Mouse (Mus musculus): Measurements from ENCODE around the gene Mmrn1. TPM values are rescaled to one million over a fixed set of nuclear protein-coding genes. Genes with fewer than 3 reads are reported as not detected.
"Not testable (repeated sequence)": the region's sequence is repeated elsewhere in the genome, so short reads cannot be mapped to it uniquely, and the experiment has no call there.

The Mmrn1 gene
- polyA plus RNA-seq (2011; ENCODE audit: insufficient read depth, insufficient read length, low read depth, missing spikeins): not detected in 2 replicates

DNA sequence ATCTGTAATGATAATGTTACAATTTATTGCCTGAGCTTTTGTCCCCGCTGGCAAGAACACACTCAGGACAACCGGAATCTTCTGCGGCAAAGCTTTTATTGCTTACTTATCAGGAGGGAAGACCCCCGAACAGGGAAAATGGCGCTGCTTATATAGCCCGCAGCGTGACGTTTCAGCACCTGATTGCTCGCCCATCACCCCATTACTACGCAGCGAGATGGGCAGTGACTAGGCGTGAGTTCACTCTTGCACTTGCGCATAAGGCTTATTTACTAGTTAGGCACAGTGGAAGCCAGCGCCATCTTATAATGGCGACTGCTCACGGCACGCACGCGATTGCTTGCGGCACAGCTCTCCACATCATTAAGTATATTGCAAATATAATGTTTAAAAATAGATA, at the start of gene Mmrn1:
Gene Mmrn1 (plus strand): TSS at position 301 of the 400 bp plus-strand sequence.
- not testable (repeated sequence) for H3K9me3 ChIP-seq (replicated peaks; ENCODE audit: control insufficient read depth, insufficient read depth, low read length, poor library complexity, severe bottlenecking); H3K4me3 ChIP-seq (ENCODE audit: low read depth, low read length); H3K9ac ChIP-seq (ENCODE audit: low read depth, poor library complexity, severe bottlenecking); H3K4me1 ChIP-seq (ENCODE audit: control insufficient read depth, insufficient read depth, low read length); H3K27me3 ChIP-seq (ENCODE audit: control insufficient read depth, insufficient read depth, low read length, poor library complexity, severe bottlenecking); H3K27ac ChIP-seq (ENCODE audit: insufficient read depth, low read length); H3K36me3 ChIP-seq (ENCODE audit: control insufficient read depth, insufficient read depth, low read length, poor library complexity, severe bottlenecking)

- Histone ChIP-seq H3K4me1 (ENCODE audit: control insufficient read depth, insufficient read depth, low read length) (no peaks in the 10 kb centered on the region), H3K4me3 (ENCODE audit: low read depth, low read length) (no peak overlapping the region), H3K9me3 (replicated peaks; ENCODE audit: control insufficient read depth, insufficient read depth, low read length, poor library complexity, severe bottlenecking) (0 out of 2 replicates have a peak, but pooled peaks cover 7% of the 10 kb centered on the region), H3K27ac (ENCODE audit: insufficient read depth, low read length) (no peak overlapping the region), H3K36me3 (ENCODE audit: control insufficient read depth, insufficient read depth, low read length, poor library complexity, severe bottlenecking) (no peaks in the 10 kb centered on the region), H3K27me3 (ENCODE audit: control insufficient read depth, insufficient read depth, low read length, poor library complexity, severe bottlenecking) (no peaks in the 10 kb centered on the region), H3K9ac (ENCODE audit: low read depth, poor library complexity, severe bottlenecking) (no peak overlapping the region)
- TF ChIP-seq POLR2A (IDR thresholded peaks at IDR 0.05; ENCODE audit: insufficient read depth, low read length) (no peak), CTCF (IDR thresholded peaks at IDR 0.05; ENCODE audit: low read depth, low read length) (no peak), EP300 (IDR thresholded peaks at IDR 0.05; ENCODE audit: insufficient read depth, low read depth, low read length) (no peak)
These were observed 44.4 kb upstream of the Mmrn1 start for GRCm38 (mm10) chr6:60880362-60880761.

DNA sequence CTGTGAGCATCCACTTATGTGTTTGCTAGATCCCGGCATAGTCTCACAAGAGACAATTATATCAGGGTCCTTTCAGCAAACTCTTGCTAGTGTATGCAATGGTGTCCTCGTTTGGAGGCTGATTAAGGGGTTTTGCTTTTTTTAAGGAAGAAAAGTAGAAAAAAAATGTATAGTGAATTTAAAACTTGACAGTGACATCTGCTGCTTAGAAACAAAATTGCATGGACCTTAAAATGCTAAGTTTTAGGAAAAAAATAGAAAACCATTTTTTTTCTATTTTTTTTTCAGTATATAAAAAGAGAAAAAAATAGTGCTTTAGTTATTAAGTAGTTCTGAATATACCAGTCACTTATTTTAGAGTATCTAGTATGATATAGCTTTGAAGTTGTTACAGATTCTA, 43.2 kb upstream of the Mmrn1 start:
- no peak overlapping the region for H3K4me3 ChIP-seq (ENCODE audit: low read depth, low read length)
- H3K27ac ChIP-seq (ENCODE audit: insufficient read depth, low read length): no peak overlapping the region
- TF ChIP-seq POLR2A (IDR thresholded peaks at IDR 0.05; ENCODE audit: insufficient read depth, low read length) (no peak), EP300 (IDR thresholded peaks at IDR 0.05; ENCODE audit: insufficient read depth, low read depth, low read length) (no peak), CTCF (IDR thresholded peaks at IDR 0.05; ENCODE audit: low read depth, low read length) (no peak)
- H3K9ac ChIP-seq (ENCODE audit: low read depth, poor library complexity, severe bottlenecking): no peak overlapping the region
- H3K27me3 ChIP-seq (ENCODE audit: control insufficient read depth, insufficient read depth, low read length, poor library complexity, severe bottlenecking): no peaks in the 10 kb centered on the region
- 0 out of 2 replicates have a peak, but pooled peaks cover 7% of the 10 kb centered on the region for H3K9me3 ChIP-seq (replicated peaks; ENCODE audit: control insufficient read depth, insufficient read depth, low read length, poor library complexity, severe bottlenecking)
- no peaks in the 10 kb centered on the region for H3K36me3 ChIP-seq (ENCODE audit: control insufficient read depth, insufficient read depth, low read length, poor library complexity, severe bottlenecking)
- no peaks in the 10 kb centered on the region for H3K4me1 ChIP-seq (ENCODE audit: control insufficient read depth, insufficient read depth, low read length)

DNA sequence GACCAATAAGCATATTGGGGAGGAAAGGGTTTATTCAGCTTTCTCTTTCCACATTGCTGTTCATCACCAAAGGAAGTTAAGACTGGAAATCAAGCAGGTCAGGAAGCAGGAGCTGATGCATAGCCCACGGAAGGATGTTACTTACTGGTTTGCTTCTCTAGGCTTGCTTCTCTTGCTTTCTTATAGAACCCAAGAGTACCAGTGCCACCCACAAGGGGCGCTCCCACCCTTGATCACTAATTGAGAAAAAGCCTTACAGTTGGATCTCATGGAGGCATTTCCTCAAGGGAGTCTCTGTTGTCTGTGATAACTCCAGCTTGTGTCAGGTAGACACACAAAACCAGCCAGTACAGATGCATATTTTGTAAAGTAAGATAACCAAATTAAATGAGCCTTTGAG, 17.5 kb upstream of the Mmrn1 start:
- H3K4me1 ChIP-seq (ENCODE audit: control insufficient read depth, insufficient read depth, low read length): no peaks in the 10 kb centered on the region
- no peak overlapping the region for H3K27ac ChIP-seq (ENCODE audit: insufficient read depth, low read length)
- H3K4me3 ChIP-seq (ENCODE audit: low read depth, low read length): no peak overlapping the region
- no peaks in the 10 kb centered on the region; the same call in 1 of the 2 replicates for H3K9me3 ChIP-seq (replicated peaks; ENCODE audit: control insufficient read depth, insufficient read depth, low read length, poor library complexity, severe bottlenecking)
- H3K36me3 ChIP-seq (ENCODE audit: control insufficient read depth, insufficient read depth, low read length, poor library complexity, severe bottlenecking): no peaks in the 10 kb centered on the region
- no peaks in the 10 kb centered on the region for H3K27me3 ChIP-seq (ENCODE audit: control insufficient read depth, insufficient read depth, low read length, poor library complexity, severe bottlenecking)
- H3K9ac ChIP-seq (ENCODE audit: low read depth, poor library complexity, severe bottlenecking): no peak overlapping the region
- TF ChIP-seq CTCF (IDR thresholded peaks at IDR 0.05; ENCODE audit: low read depth, low read length) (no peak), EP300 (IDR thresholded peaks at IDR 0.05; ENCODE audit: insufficient read depth, low read depth, low read length) (no peak), POLR2A (IDR thresholded peaks at IDR 0.05; ENCODE audit: insufficient read depth, low read length) (no peak)

DNA sequence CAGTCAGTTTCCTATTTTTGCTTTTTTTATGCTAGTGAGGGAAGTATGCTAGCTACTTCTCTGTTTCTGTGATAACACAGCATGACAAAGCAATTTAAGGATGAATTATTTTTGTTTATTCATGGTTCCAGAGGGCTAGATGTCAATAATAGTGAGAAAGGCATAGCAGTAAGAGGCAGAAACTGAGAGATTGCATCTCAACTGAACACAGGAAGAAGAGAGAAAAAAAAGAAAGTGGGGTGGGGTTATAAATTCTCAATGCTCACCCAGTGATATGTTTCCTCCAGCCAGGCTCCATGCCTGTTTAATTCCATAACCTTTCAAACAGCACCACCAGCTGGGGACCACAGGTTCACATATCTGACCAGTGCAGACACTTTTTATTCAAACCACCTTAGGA, 6.6 kb downstream of the Mmrn1 start:
- Histone ChIP-seq H3K4me1 (ENCODE audit: control insufficient read depth, insufficient read depth, low read length) (no peaks in the 10 kb centered on the region), H3K9ac (ENCODE audit: low read depth, poor library complexity, severe bottlenecking) (no peak overlapping the region), H3K36me3 (ENCODE audit: control insufficient read depth, insufficient read depth, low read length, poor library complexity, severe bottlenecking) (no peaks in the 10 kb centered on the region), H3K9me3 (replicated peaks; ENCODE audit: control insufficient read depth, insufficient read depth, low read length, poor library complexity, severe bottlenecking) (no peaks in the 10 kb centered on the region), H3K27me3 (ENCODE audit: control insufficient read depth, insufficient read depth, low read length, poor library complexity, severe bottlenecking) (no peaks in the 10 kb centered on the region), H3K27ac (ENCODE audit: insufficient read depth, low read length) (no peak overlapping the region), H3K4me3 (ENCODE audit: low read depth, low read length) (no peak overlapping the region)
- TF ChIP-seq POLR2A (IDR thresholded peaks at IDR 0.05; ENCODE audit: insufficient read depth, low read length) (no peak), CTCF (IDR thresholded peaks at IDR 0.05; ENCODE audit: low read depth, low read length) (no peak), EP300 (IDR thresholded peaks at IDR 0.05; ENCODE audit: insufficient read depth, low read depth, low read length) (no peak)

GRCm38 (mm10) chr6:60934835-60935234, 10.1 kb downstream of the Mmrn1 start:
- H3K4me1 ChIP-seq (ENCODE audit: control insufficient read depth, insufficient read depth, low read length): no peaks in the 10 kb centered on the region
- TF ChIP-seq EP300 (IDR thresholded peaks at IDR 0.05; ENCODE audit: insufficient read depth, low read depth, low read length) (no peak), CTCF (IDR thresholded peaks at IDR 0.05; ENCODE audit: low read depth, low read length) (no peak), POLR2A (IDR thresholded peaks at IDR 0.05; ENCODE audit: insufficient read depth, low read length) (no peak)
- no peak overlapping the region for H3K9ac ChIP-seq (ENCODE audit: low read depth, poor library complexity, severe bottlenecking)
- H3K27me3 ChIP-seq (ENCODE audit: control insufficient read depth, insufficient read depth, low read length, poor library complexity, severe bottlenecking): no peaks in the 10 kb centered on the region
- no peak overlapping the region for H3K27ac ChIP-seq (ENCODE audit: insufficient read depth, low read length)
- H3K9me3 ChIP-seq (replicated peaks; ENCODE audit: control insufficient read depth, insufficient read depth, low read length, poor library complexity, severe bottlenecking): no peaks in the 10 kb centered on the region
- H3K36me3 ChIP-seq (ENCODE audit: control insufficient read depth, insufficient read depth, low read length, poor library complexity, severe bottlenecking): no peaks in the 10 kb centered on the region
- H3K4me3 ChIP-seq (ENCODE audit: low read depth, low read length): no peak overlapping the region
